Mouse (Mus musculus): ENCODE measurements around the gene Zcwpw1. TPM values are rescaled to one million over a fixed set of nuclear protein-coding genes. Genes with fewer than 3 reads are reported as not detected.

The Zcwpw1 gene
- polyA plus RNA-seq, 1 experiment from 2014 or later, result 10.9 TPM

DNA sequence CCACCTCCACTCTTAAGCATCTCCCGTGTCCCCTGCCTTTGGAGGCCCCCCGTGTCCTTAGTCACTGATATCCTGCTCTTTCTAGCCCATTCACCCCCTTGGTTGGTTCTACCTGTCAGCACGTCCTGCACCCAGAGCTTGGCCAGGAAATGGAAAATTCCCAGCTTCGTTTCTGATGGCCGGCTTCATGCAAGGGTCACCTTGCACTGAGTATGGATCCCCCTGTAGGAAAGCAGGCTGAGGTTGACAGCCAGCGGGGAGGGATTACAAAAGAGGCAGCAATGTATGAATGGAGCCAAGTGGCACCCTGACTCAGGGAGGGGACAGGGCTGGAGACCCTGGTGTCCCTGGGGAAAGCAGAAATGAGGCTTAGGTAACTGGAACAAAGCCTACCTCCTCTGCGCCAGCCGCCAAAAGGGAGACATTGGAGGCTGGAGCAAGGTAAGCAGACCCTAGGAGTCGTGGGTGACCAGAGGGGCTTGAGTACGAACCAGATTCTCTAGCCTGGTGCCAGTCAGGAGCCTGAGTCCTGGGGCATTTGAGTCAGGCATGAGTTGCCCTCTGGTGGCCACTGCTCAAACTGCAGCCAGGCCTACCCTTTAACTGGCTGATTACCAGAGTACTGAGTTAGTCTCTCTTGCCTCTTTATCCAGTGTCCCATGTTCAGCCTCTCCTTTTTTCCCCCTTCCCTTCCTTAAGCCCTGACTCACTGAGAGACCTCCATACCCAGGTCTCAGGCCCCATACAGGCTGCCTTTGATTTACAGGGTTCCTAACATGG lies 30.5 kb upstream of the Zcwpw1 start:
- no peak overlapping the region for H3K4me2 ChIP-seq

DNA sequence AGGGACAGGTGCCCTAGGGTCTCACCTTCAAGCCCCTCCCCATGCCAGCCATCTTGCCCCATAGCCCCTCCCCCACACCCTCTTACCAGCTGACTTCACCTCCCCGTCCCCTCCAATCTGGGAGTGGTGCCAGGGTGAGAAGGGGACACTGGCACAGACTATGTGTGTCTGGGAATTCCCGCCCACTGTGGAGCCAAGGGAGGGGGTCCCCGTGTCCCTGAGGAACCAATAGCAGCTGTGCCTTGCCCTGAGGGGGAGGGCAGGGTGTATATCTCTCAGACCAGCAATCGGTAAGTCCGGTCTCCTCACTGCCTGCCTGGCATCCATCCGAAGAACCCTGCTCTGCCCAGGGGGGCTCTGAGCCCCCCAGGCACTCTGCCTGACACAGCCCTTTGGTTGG lies 29.7 kb upstream of the Zcwpw1 start:
- peaks cover 73% of the 10 kb centered on the region for H3K36me3 ChIP-seq

More for the DNA sequence above, 30.5 kb upstream of the Zcwpw1 start:
- ATAC-seq (ENCODE audit: insufficient number of reproducible peaks, low FRiP score), result 0 out of 2 replicates have a peak, but pooled peaks have one; percentile 31
- peaks cover 74% of the 10 kb centered on the region for H3K36me3 ChIP-seq
- H3K27me3 ChIP-seq (replicated peaks), result no peaks in the 10 kb centered on the region
- WGBS, result 27% methylated on average over 10 of the region's 10 CpGs
- peak overlapping the region; percentile 27; the same call in 1 of the 2 replicates for H3K9ac ChIP-seq
- peaks cover 56% of the 10 kb centered on the region for H3K4me1 ChIP-seq (replicated peaks)
- H3K4me3 ChIP-seq, result no peak overlapping the region
- H3K9me3 ChIP-seq (replicated peaks), result no peaks in the 10 kb centered on the region
- H3K27ac ChIP-seq (ENCODE audit: poor library complexity, severe bottlenecking), result peak overlapping the region; percentile 44

DNA sequence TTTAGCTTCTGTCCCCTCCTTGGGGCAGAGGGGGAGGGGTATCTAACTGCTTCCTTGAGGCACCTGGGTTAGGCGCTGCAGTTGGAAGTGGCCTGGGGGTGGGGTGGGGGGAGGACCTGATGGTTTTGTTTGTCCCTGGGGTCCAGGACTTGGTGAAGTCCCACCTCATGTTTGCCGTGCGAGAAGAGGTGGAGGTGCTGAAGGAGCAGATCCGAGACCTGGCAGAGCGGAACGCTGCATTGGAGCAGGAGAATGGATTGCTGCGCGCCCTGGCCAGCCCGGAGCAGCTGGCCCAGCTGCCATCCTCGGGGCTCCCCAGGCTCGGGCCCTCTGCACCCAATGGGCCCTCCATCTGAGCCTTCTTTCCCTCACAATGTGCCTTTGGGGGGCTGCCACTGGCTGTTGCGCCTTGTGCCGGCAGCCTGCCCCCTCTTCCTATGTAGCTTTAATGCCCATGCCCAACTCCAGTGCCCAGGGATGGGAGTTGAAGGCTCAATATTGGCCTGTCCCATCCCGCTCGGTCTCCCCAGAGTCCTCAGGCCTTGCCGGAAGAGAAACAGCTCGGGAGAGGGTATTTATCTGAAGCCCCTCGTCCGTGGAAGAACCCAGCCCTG lies 28.6 kb upstream of the Zcwpw1 start:
- no peak overlapping the region for H3K27ac ChIP-seq (ENCODE audit: poor library complexity, severe bottlenecking)
- H3K4me2 ChIP-seq, result no peak overlapping the region
- H3K36me3 ChIP-seq, result peaks cover 61% of the 10 kb centered on the region
- WGBS, result 86% methylated on average over 19 of the region's 19 CpGs
- no peak overlapping the region for H3K4me3 ChIP-seq
- H3K9ac ChIP-seq, result no peak overlapping the region
- ATAC-seq (ENCODE audit: insufficient number of reproducible peaks, low FRiP score), result no peak
- H3K9me3 ChIP-seq (replicated peaks), result no peaks in the 10 kb centered on the region
- H3K4me1 ChIP-seq (replicated peaks), result peaks cover 39% of the 10 kb centered on the region
- no peaks in the 10 kb centered on the region for H3K27me3 ChIP-seq (replicated peaks)

More for the DNA sequence above, 29.7 kb upstream of the Zcwpw1 start:
- no peaks in the 10 kb centered on the region for H3K9me3 ChIP-seq (replicated peaks)
- peaks cover 49% of the 10 kb centered on the region for H3K4me1 ChIP-seq (replicated peaks)
- H3K4me3 ChIP-seq, result no peak overlapping the region
- H3K27ac ChIP-seq (ENCODE audit: poor library complexity, severe bottlenecking), result no peak overlapping the region
- no peaks in the 10 kb centered on the region for H3K27me3 ChIP-seq (replicated peaks)
- 0 out of 2 replicates have a peak, but pooled peaks have one; percentile 6 for ATAC-seq (ENCODE audit: insufficient number of reproducible peaks, low FRiP score)
- H3K4me2 ChIP-seq, result no peak overlapping the region
- WGBS, result 69% methylated on average over 6 of the region's 6 CpGs
- 0 out of 2 replicates have a peak overlapping the region, but pooled peaks have one; percentile 41 for H3K9ac ChIP-seq

DNA sequence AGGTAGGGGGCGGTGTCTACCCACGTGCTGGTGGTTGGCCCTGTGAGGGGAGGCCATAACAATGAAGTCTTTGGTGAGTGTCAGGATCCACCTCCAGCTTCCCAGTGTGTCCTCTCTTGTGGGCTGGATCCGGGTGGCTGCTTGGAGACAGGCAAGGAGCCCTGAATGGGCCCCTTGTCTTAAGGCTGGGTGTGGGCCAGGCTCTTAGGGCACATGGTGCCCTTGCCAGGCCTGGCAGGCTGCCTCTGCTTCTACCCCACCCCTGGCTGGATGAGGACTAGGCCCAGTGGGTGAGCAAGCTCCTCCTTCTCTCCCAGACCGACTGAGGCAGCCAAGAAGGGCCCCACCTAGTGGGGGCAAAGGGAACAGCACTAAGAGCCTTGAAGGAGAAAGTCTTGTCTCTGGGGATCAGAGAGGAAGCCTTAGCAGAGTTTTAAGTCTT lies 27.6 kb upstream of the Zcwpw1 start:
- WGBS, result 36% methylated on average over 4 of the region's 4 CpGs
- Histone ChIP-seq H3K4me1 (replicated peaks) (peaks cover 36% of the 10 kb centered on the region), H3K4me2 (no peak overlapping the region), H3K27me3 (replicated peaks) (no peaks in the 10 kb centered on the region), H3K36me3 (peaks cover 55% of the 10 kb centered on the region), H3K9ac (no peak overlapping the region), H3K27ac (ENCODE audit: poor library complexity, severe bottlenecking) (no peak overlapping the region), H3K9me3 (replicated peaks) (no peaks in the 10 kb centered on the region), H3K4me3 (no peak overlapping the region)
- peak; percentile 34; the same call in 1 of the 2 replicates for ATAC-seq (ENCODE audit: insufficient number of reproducible peaks, low FRiP score)

DNA sequence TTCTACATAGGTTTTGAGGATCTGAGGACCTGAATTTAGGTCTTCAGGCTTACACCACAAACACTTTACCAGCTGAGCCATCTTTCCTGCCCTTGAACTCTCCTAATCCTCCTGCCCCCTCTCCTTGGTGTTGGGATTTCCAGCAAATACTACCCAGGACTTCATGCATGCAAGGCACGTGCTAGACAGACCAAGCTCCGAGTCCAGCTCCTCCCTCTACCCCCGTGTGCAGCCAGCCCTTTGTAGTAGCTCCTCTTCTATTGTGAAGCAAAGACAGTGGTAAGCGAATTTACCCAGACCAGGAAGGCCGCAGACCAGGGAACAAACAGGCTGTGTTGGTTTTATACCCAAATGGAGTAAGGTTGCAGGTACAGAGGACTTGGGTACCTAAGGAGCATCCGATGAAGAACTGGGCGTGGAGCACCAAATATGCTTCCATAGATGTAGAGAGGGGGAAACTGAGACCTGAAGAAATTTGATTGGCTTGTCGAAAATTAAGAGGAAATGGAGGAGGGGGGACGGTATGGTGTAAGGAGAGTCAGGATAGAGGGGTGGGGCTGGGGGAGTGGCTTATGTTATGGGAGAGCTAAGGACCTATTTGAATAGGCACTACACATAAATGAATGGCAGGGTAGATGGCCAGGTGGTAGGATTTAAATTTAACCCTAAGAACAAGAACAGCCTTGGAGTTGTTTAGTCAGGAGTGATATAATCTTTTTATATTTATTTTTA lies 22.8 kb upstream of the Zcwpw1 start:
- 64% methylated on average over 9 of the region's 9 CpGs for WGBS
- 0 out of 2 replicates have a peak, but pooled peaks cover 4% of the 10 kb centered on the region for H3K9me3 ChIP-seq (replicated peaks)
- H3K27ac ChIP-seq (ENCODE audit: poor library complexity, severe bottlenecking), result no peak overlapping the region
- no peak for ATAC-seq (ENCODE audit: insufficient number of reproducible peaks, low FRiP score)
- H3K9ac ChIP-seq, result no peak overlapping the region
- H3K4me3 ChIP-seq, result no peak overlapping the region
- H3K27me3 ChIP-seq (replicated peaks), result no peaks in the 10 kb centered on the region
- peaks cover 16% of the 10 kb centered on the region for H3K36me3 ChIP-seq
- H3K4me2 ChIP-seq, result no peak overlapping the region
- H3K4me1 ChIP-seq (replicated peaks), result peaks cover 8% of the 10 kb centered on the region

DNA sequence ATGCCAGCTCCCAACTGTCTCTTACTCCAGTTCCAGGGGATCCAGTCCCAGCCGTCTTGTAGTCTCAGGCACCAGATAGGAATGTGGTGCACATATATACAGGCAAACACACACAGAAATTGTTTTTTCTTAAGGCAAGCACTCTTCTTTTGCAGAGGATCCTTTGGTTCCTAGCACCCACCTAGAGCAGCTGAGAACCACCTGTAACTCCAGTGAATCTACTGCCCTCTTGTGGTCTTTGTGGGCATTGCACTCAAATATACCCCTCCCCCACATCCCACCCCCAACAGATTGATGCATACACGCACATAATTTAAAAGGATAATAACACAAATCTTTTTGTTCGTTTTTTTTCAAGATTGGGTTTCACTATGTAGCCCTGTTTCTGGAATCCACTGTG lies 21.3 kb upstream of the Zcwpw1 start:
- Histone ChIP-seq H3K4me2 (no peak overlapping the region), H3K27ac (ENCODE audit: poor library complexity, severe bottlenecking) (no peak overlapping the region), H3K9ac (no peak overlapping the region), H3K4me1 (replicated peaks) (peaks cover 5% of the 10 kb centered on the region), H3K4me3 (no peak overlapping the region), H3K27me3 (replicated peaks) (no peaks in the 10 kb centered on the region), H3K36me3 (peaks cover 13% of the 10 kb centered on the region), H3K9me3 (replicated peaks) (0 out of 2 replicates have a peak, but pooled peaks cover 4% of the 10 kb centered on the region)
- no peak for ATAC-seq (ENCODE audit: insufficient number of reproducible peaks, low FRiP score)
- 56% methylated on average over 3 of the region's 3 CpGs for WGBS

DNA sequence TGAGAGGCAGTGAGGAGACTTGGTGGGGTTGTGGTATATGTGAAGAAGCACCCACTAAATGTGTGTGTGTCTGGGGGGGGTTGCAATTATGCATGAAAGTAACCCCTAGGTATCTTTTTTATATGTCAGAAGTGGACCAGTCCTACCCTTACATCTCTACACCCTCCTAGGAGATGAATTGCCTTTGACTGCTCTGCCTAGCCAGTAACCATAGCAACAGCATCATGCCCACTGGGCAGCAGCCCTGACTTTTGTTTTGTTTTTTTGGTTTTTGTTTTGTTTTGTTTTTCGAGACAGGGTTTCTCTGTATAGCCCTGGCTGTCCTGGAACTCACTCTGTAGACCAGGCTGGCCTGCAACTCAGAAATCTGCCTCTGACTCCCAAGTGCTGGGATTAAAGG lies 19.1 kb upstream of the Zcwpw1 start:
- Histone ChIP-seq H3K4me3 (no peak overlapping the region), H3K9me3 (replicated peaks) (0 out of 2 replicates have a peak, but pooled peaks cover 4% of the 10 kb centered on the region), H3K27ac (ENCODE audit: poor library complexity, severe bottlenecking) (no peak overlapping the region), H3K36me3 (peaks cover 6% of the 10 kb centered on the region; the same call in 1 of the 2 replicates), H3K4me1 (replicated peaks) (peaks cover 9% of the 10 kb centered on the region), H3K4me2 (no peak overlapping the region), H3K9ac (no peak overlapping the region), H3K27me3 (replicated peaks) (no peaks in the 10 kb centered on the region)
- ATAC-seq (ENCODE audit: insufficient number of reproducible peaks, low FRiP score), result no peak
- 64% methylated on average over 1 of the region's 1 CpGs for WGBS

DNA sequence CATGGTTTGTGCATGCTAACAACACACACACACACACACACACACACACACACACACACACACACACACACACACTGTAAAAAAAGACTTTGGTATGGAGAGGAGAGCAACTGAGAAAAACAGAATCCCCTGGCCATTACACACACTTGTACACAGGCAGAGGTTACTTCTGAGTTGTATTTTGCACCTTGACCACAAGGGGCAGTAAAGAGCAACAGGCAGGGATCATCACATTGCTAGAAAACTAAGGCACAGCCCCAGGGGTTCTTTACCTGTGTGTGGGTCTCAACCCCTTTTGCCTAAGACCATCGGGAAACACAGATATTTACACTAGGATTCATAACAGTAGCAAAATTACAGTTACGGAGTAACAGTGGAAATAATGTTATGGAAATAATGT lies 16.9 kb upstream of the Zcwpw1 start:
- H3K4me1 ChIP-seq (replicated peaks), result peaks cover 9% of the 10 kb centered on the region
- no peak overlapping the region for H3K27ac ChIP-seq (ENCODE audit: poor library complexity, severe bottlenecking)
- peaks cover 5% of the 10 kb centered on the region; the same call in 1 of the 2 replicates for H3K36me3 ChIP-seq
- 0 out of 2 replicates have a peak, but pooled peaks cover 4% of the 10 kb centered on the region for H3K9me3 ChIP-seq (replicated peaks)
- H3K4me3 ChIP-seq, result no peak overlapping the region
- no peak overlapping the region for H3K4me2 ChIP-seq
- no peaks in the 10 kb centered on the region for H3K27me3 ChIP-seq (replicated peaks)
- WGBS, result 42% methylated on average over 2 of the region's 2 CpGs
- ATAC-seq (ENCODE audit: insufficient number of reproducible peaks, low FRiP score), result peak; percentile 65; the same call in 1 of the 2 replicates
- H3K9ac ChIP-seq, result no peak overlapping the region

DNA sequence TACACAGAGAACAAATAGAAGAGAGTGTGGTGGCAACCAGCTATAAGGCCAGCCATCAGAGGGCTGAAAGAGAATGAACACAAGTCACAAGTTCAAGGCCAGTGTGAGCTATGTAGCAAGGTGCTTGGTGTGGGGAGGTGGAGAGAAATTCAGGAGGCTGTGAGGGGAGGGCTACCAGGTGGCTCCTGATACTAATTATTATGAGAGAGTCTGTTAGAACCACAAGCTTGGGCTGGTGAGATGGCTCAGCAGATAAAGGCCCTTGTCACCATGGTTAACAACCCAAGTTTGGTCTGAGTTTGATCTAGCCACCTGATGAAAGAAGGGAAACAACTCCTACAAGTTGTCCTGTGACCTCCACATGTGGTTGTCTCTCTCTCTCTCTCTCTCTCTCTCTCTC lies 14.8 kb upstream of the Zcwpw1 start:
- Histone ChIP-seq H3K4me2 (no peak overlapping the region), H3K4me3 (no peak overlapping the region), H3K27ac (ENCODE audit: poor library complexity, severe bottlenecking) (no peak overlapping the region), H3K4me1 (replicated peaks) (peaks cover 16% of the 10 kb centered on the region; the same call in 1 of the 2 replicates), H3K9me3 (replicated peaks) (no peaks in the 10 kb centered on the region), H3K27me3 (replicated peaks) (no peaks in the 10 kb centered on the region), H3K36me3 (no peaks in the 10 kb centered on the region), H3K9ac (no peak overlapping the region)
- ATAC-seq (ENCODE audit: insufficient number of reproducible peaks, low FRiP score), result no peak

DNA sequence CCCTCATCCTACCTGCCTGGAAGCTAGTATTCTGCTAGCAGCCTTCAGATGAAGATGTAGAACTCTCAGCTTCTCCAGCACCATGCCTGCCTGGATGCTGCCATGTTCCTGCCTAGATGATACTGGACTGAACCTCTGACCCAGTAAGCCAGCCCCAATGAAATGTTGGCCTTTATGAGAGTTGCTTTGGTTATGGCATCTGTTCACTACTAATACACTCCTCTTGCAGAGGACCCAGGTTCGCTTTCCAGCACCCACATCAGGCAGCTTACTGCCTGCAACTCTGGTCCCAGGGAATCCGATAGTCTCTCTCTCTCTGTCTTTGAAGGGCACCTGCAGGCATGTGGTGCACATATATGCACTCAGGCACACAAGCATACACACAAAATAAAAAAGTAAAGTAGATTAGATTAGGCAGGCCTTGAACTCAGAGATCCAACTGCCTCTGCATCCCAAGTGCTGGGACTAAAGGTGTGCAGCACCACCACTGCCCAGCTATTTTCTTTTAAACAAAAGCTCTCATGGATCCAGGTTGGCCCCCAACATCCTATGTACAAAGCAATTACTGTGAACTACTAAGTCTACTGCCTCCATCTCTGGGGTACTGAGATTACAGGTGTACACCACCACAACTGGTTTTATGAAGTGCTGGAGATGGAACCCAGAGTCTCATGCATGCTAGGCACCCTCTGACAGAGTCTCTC lies 11.9 kb upstream of the Zcwpw1 start:
- Histone ChIP-seq H3K4me2 (no peak overlapping the region), H3K4me1 (replicated peaks) (peaks cover 32% of the 10 kb centered on the region), H3K4me3 (no peak overlapping the region), H3K27ac (ENCODE audit: poor library complexity, severe bottlenecking) (no peak overlapping the region), H3K9ac (no peak overlapping the region), H3K36me3 (peaks cover 8% of the 10 kb centered on the region), H3K9me3 (replicated peaks) (no peaks in the 10 kb centered on the region), H3K27me3 (replicated peaks) (no peaks in the 10 kb centered on the region)
- WGBS, result 86% methylated on average over 2 of the region's 2 CpGs
- ATAC-seq (ENCODE audit: insufficient number of reproducible peaks, low FRiP score), result no peak
